Mouse (Mus musculus) bone marrow, adult 2 months (tissue): Measurements from ENCODE around the gene Iqcn. TPM values are rescaled to one million over a fixed set of nuclear protein-coding genes. Genes with fewer than 3 reads are reported as not detected.

ENCODE experiments used
- H3K27ac ChIP-seq: fragments of 200-500 bp; 2 replicates; pipeline ENCODE4 v1.5.1; 2012; ENCODE audit warnings: low read depth, mild to moderate bottlenecking, control low read depth, inconsistent platforms, low read length; ENCODE audit not compliant: control insufficient read depth, poor library complexity, insufficient read depth
- H3K4me1 ChIP-seq: fragments of 200-500 bp; 2 replicates; pipeline ENCODE4 v1.6.1; 2011; ENCODE audit warnings: low read length; ENCODE audit not compliant: control insufficient read depth, insufficient read depth
- H3K4me3 ChIP-seq: fragments of 200-500 bp; replicated peaks from 2 replicates; pipeline ENCODE3; 2011; ENCODE audit warnings: mild to moderate bottlenecking, low read depth, low read length, control low read depth; ENCODE audit not compliant: control insufficient read depth
- CTCF ChIP-seq: fragments of 200-500 bp; IDR thresholded peaks from 2 replicates; pipeline ENCODE4 v1.5.1; 2011; ENCODE audit warnings: low read length, control low read depth; ENCODE audit not compliant: control insufficient read depth, insufficient read depth
- POLR2A ChIP-seq: fragments of 200-500 bp; IDR thresholded peaks from 2 replicates; pipeline ENCODE4 v1.6.1; 2011; ENCODE audit warnings: low read depth, mild to moderate bottlenecking, control low read depth, low read length, borderline replicate concordance; ENCODE audit not compliant: control insufficient read depth
- WGBS: fragments of 180-500 bp; shearing (Covaris S2); methylation state at CpG from one replicate; pipeline ENCODE4 v1.1.7; 2018; 5-methylcytosine and 5-hydroxymethylcytosine counted together
- polyA plus RNA-seq: library from polyadenylated mRNA; stranded (reverse); fragments of >200 nt; gene quantifications from 2 replicates; pipeline ENCODE4 v1.2.4, GENCODE M21; 2011; ENCODE audit warnings: low replicate concordance; ENCODE audit not compliant: missing spikeins, insufficient read depth, insufficient read length

Gene Iqcn
- polyA plus RNA-seq, 1 experiment, result not detected

DNA sequence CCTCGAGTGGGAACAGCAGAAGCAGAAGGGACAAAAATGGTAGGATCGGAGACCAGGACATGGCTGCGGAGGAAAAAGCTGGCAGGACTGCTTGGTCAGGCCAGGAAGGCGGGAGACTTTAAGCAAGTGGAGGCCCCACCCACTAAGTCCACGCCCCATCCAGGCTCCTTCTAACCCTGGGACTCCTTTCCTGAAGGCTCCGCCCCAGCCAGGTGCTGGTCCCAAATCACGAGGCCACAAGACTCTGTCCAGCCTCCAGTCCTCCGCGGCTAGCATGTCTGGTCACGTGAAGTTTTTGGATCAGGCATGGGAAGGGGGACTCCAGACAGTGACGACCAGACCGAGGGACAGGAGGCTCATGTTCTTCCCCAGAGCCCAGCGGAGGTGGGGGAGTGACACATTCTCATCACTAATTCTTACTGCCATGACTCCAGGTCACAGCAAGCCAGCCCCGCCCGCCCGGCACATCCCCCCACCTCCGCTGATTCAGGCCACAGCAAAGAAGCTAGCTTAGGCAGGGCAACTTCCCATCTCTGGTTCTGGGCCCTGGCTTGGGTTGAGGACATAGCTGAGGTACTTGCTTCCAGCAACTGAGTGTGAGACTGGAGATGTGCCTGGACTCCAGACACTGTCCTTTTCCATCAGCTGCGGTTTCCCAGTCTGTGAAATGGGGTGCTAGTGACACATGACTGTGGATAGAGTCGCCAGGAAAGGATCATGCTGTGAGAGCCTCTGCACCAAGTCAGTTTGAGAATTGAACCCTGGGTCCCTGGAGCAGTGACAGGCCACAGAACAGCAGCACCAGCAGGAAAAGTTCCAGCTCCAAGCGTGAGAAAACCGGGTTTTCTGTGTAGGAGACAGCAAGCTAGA lies 63.5 kb downstream of the Iqcn start:
- TF ChIP-seq CTCF (peak; percentile 1; the same call in 1 of the 2 replicates), POLR2A (peak; percentile 48; the same call in 1 of the 2 replicates)
- H3K27ac ChIP-seq, result peak overlapping the region; percentile 70
- peaks cover 25% of the 10 kb centered on the region for H3K4me1 ChIP-seq
- 20% methylated on average over 21 of the region's 21 CpGs for WGBS
- peak overlapping the region; percentile 82 for H3K4me3 ChIP-seq

Other genes with a start within 250 kb of the Iqcn start
- 7.1 and 11.0 TPM in 2 replicates for gene Klhl26, start 226.5 kb upstream of the Iqcn start, polyA plus RNA-seq
- gene Tmem59l, start 216.1 kb upstream of the Iqcn start, polyA plus RNA-seq, result 1.3 TPM in 1 of 2 replicates, not detected in the other
- 3.7 and 5.5 TPM in 2 replicates for gene Crlf1, start 210.3 kb upstream of the Iqcn start, polyA plus RNA-seq
- 46.9 and 63.6 TPM in 2 replicates for gene Rex1bd, start 196.7 kb upstream of the Iqcn start, polyA plus RNA-seq
- 961 and 1,100 TPM in 2 replicates for gene Uba52, start 192.7 kb upstream of the Iqcn start, polyA plus RNA-seq
- 98.7 and 181 TPM in 2 replicates for gene Fkbp8, start 175.7 kb upstream of the Iqcn start, polyA plus RNA-seq
- 29.0 and 41.3 TPM in 2 replicates for gene Kxd1, start 175.5 kb upstream of the Iqcn start, polyA plus RNA-seq
- gene Ell, start 164.0 kb upstream of the Iqcn start, polyA plus RNA-seq, result 11.9 and 17.8 TPM in 2 replicates
- 11.2 and 23.7 TPM in 2 replicates for gene Isyna1, start 109.1 kb upstream of the Iqcn start, polyA plus RNA-seq
- 45.2 and 107 TPM in 2 replicates for gene Ssbp4, start 94.6 kb upstream of the Iqcn start, polyA plus RNA-seq
- 3.4 and 18.8 TPM in 2 replicates for gene Lrrc25, start 87.3 kb upstream of the Iqcn start, polyA plus RNA-seq
- gene Gdf15, start 71.0 kb upstream of the Iqcn start, polyA plus RNA-seq, result 3.1 TPM in 1 of 2 replicates, not detected in the other
- 4.3 and 21.1 TPM in 2 replicates for gene Pgpep1, start 43.1 kb upstream of the Iqcn start, polyA plus RNA-seq
- 69.2 and 119 TPM in 2 replicates for gene Lsm4, start 30.2 kb upstream of the Iqcn start, polyA plus RNA-seq
- gene Jund, start 4.5 kb upstream of the Iqcn start, polyA plus RNA-seq, result 48.1 and 58.0 TPM in 2 replicates
- gene Gm3336, start 15.1 kb downstream of the Iqcn start, polyA plus RNA-seq, result not detected in 2 replicates
- gene Pde4c, start 20.3 kb downstream of the Iqcn start, polyA plus RNA-seq, result 2.7 and 3.2 TPM in 2 replicates
- gene Rab3a, start 51.2 kb downstream of the Iqcn start, polyA plus RNA-seq, result 9.7 and 13.3 TPM in 2 replicates
- gene Mpv17l2, start 57.5 kb downstream of the Iqcn start, polyA plus RNA-seq, result 15.1 and 28.2 TPM in 2 replicates
- gene Pik3r2, start 73.3 kb downstream of the Iqcn start, polyA plus RNA-seq, result 12.8 and 19.5 TPM in 2 replicates
- 20.5 and 70.7 TPM in 2 replicates for gene Mast3, start 101.6 kb downstream of the Iqcn start, polyA plus RNA-seq
- 0.36 and 1.9 TPM in 2 replicates for gene Il12rb1, start 105.0 kb downstream of the Iqcn start, polyA plus RNA-seq
- gene Arrdc2, start 136.3 kb downstream of the Iqcn start, polyA plus RNA-seq, result 19.1 and 44.8 TPM in 2 replicates
- gene Kcnn1, start 159.8 kb downstream of the Iqcn start, polyA plus RNA-seq, result not detected in 2 replicates
- 27.6 and 41.7 TPM in 2 replicates for gene Ccdc124, start 170.5 kb downstream of the Iqcn start, polyA plus RNA-seq
- gene Slc5a5, start 189.3 kb downstream of the Iqcn start, polyA plus RNA-seq, result not detected in 2 replicates
- 1,290 and 1,544 TPM in 2 replicates for gene Rpl18a, start 194.0 kb downstream of the Iqcn start, polyA plus RNA-seq
- 8.9 and 18.9 TPM in 2 replicates for gene Map1s, start 202.5 kb downstream of the Iqcn start, polyA plus RNA-seq